Comparison of ENCODE assay signal across 30 mouse cellular contexts in the genomic region with DNA sequence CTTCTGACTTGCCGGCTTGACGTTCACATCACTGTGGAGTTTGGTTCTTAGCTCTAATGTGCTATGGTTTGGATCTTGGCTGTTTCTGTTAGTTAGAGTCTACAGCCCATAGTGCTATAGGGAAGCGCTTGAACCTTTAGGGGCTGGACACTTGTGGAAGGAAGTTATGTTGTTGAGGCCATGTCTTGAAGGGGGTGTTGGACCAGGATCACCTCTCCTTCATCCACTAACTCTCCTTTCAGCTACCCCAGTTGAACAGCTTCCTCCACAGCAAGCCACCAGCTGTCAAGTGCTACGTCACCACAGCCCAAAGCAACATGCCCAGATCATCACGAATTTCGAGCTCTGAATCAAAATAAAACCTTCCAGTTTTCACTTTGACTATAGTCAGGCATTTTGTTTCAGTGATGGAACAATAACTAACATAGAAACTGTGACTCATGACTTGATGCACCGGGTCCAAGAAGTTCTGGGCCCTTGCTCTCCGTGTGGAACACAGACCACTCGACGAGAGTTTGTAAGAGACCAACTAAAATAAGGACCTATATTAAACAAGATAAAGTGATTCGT.
DNase-seq lines count a peak whose midpoint lies in the region; ATAC-seq and TF ChIP-seq lines count a peak whose summit lies in the region.
"Had no signal": no experiment of that assay in that cellular context is flagged by ENCODE, and none has a peak within 500 bp of the region (broad histone marks: within the 10 kb centered on the region; RNA-seq: fewer than 3 reads in every experiment).

No protein-coding gene starts in this region.

- peak; percentile 66 for DNase-seq in heart, adult 11 months
- no peak for DNase-seq in heart, adult 8-10 months (ENCODE audit: low spot score)
- no peak for DNase-seq in heart, postnatal 25 days (ENCODE audit: low spot score)
- DNase-seq in spleen, adult 2 months (ENCODE audit: low read depth in 1 of 2, low spot score in 2 of 2) = no peak
- no peak for DNase-seq in spleen, adult 12 weeks (ENCODE audit: low spot score)
- DNase-seq in cerebellum, adult 9-11 months = no peak
- DNase-seq in testis, postnatal 10 days (ENCODE audit: low spot score) = no peak
- DNase-seq: adrenal gland, postnatal 36 days; cerebellum, adult 11 months; cerebellum, postnatal 14 days; gastrocnemius, adult 2 months; kidney, adult 8-10 months; liver, postnatal 0 days; right cerebral cortex, adult 18-20 months; right cerebral cortex, postnatal 4 days; thymus, adult 2 months; thymus, postnatal 4 days had no signal

- no peak for TF ChIP-seq CTCF in spleen, adult 2 months (IDR thresholded peaks at IDR 0.05; ENCODE audit: extremely low read depth, insufficient read depth, insufficient read length, insufficient replicate concordance)

- no peak for TF ChIP-seq POLR2A in spleen, adult 2 months (IDR thresholded peaks at IDR 0.05; ENCODE audit: low read depth, low read length)

- H3K9ac ChIP-seq in heart, embryonic 15.5 days = no peak overlapping the region
- H3K9ac ChIP-seq: embryonic facial prominence, embryonic 12.5 days; forebrain, embryonic 13.5 days; hindbrain, embryonic 13.5 days; limb, embryonic 12.5 days; liver, postnatal 0 days; neural tube, embryonic 15.5 days had no signal

- peaks cover 24% of the 10 kb centered on the region for H3K4me1 ChIP-seq in heart, embryonic 15.5 days (replicated peaks)
- no peaks in the 10 kb centered on the region for H3K4me1 ChIP-seq in spleen, adult 2 months (ENCODE audit: control insufficient read depth, insufficient read depth, insufficient read length)
- H3K4me1 ChIP-seq: embryonic facial prominence, embryonic 12.5 days; forebrain, embryonic 13.5 days; neural tube, embryonic 15.5 days had no signal

- no peak for ATAC-seq in heart, embryonic 15.5 days (replicated peaks; ENCODE audit: insufficient number of reproducible peaks, insufficient read depth, low FRiP score, low read depth)
- ATAC-seq: forebrain, embryonic 13.5 days; inflammation-experienced regulatory T-cells, adult 6 months; liver, postnatal 0 days; lung, postnatal 0 days; Patski had no signal

- H3K27me3 ChIP-seq in heart, embryonic 15.5 days = no peaks in the 10 kb centered on the region
- no peaks in the 10 kb centered on the region for H3K27me3 ChIP-seq in spleen, adult 2 months (ENCODE audit: control insufficient read depth, insufficient read depth, low read length)
- H3K27me3 ChIP-seq: embryonic facial prominence, embryonic 12.5 days; forebrain, embryonic 13.5 days; hindbrain, embryonic 13.5 days; limb, embryonic 12.5 days; neural tube, embryonic 15.5 days; Patski had no signal

- no peak overlapping the region for H3K4me3 ChIP-seq in heart, embryonic 15.5 days
- no peak overlapping the region for H3K4me3 ChIP-seq in spleen, adult 2 months (ENCODE audit: extremely low read depth, insufficient read depth, insufficient read length)
- H3K4me3 ChIP-seq: embryonic facial prominence, embryonic 12.5 days; erythroblast, embryonic 14.5 days; forebrain, embryonic 13.5 days; gastrocnemius, adult 2 months; hindbrain, embryonic 13.5 days; limb, embryonic 12.5 days; neural tube, embryonic 15.5 days had no signal

- no peak overlapping the region for H3K4me2 ChIP-seq in heart, embryonic 15.5 days
- H3K4me2 ChIP-seq: embryonic facial prominence, embryonic 12.5 days; forebrain, embryonic 13.5 days; hindbrain, embryonic 13.5 days; limb, embryonic 12.5 days; liver, embryonic 11.5 days; neural tube, embryonic 15.5 days had no signal

- H3K27ac ChIP-seq in heart, embryonic 15.5 days = peak overlapping the region; percentile 54
- H3K27ac ChIP-seq in spleen, adult 2 months (ENCODE audit: insufficient read depth, low read length) = peak overlapping the region; percentile 8; the same call in 1 of the 2 replicates
- H3K27ac ChIP-seq: embryonic facial prominence, embryonic 12.5 days; forebrain, embryonic 13.5 days; gastrocnemius, adult 2 months; hindbrain, embryonic 13.5 days; limb, embryonic 12.5 days; macrophage; neural tube, embryonic 15.5 days had no signal

- WGBS in heart, embryonic 15.5 days = 84% methylated on average over 11 of the region's 11 CpGs
- 84% methylated on average over 11 of the region's 11 CpGs for WGBS in spleen, adult 2 months

- no peaks in the 10 kb centered on the region for H3K9me3 ChIP-seq in heart, embryonic 15.5 days (replicated peaks)
- H3K9me3 ChIP-seq: embryonic facial prominence, embryonic 12.5 days; forebrain, embryonic 13.5 days; G1E; hindbrain, embryonic 13.5 days; limb, embryonic 12.5 days; neural tube, embryonic 15.5 days had no signal

- intact Hi-C loops in heart, postnatal 25 days (cut with DNase I) = no loop called here

- no peaks in the 10 kb centered on the region for H3K36me3 ChIP-seq in heart, embryonic 15.5 days
- no peaks in the 10 kb centered on the region for H3K36me3 ChIP-seq in spleen, adult 2 months (ENCODE audit: control insufficient read depth, insufficient read depth, low read length)
- H3K36me3 ChIP-seq: embryonic facial prominence, embryonic 12.5 days; G1E; hindbrain, embryonic 13.5 days; limb, embryonic 12.5 days; neural tube, embryonic 15.5 days had no signal
